Mouse (Mus musculus): ENCODE data around the gene Ralgapb. TPM values are rescaled to one million over a fixed set of nuclear protein-coding genes. Genes with fewer than 3 reads are reported as not detected.

Gene Ralgapb
- total and polyA plus RNA-seq, 2 experiments: 6.1 to 9.7 TPM

GRCm38 (mm10) chr2:158375443-158376122, 34.1 kb upstream of the Ralgapb start, which contains the start of gene Snhg11:
TSS of gene Snhg11 (plus strand) at chr2:158375638.
- Histone ChIP-seq H3K9ac (ENCODE audit: low read depth, low read length) (peak within 1 kb of the TSS; percentile 18; the same call in 1 of the 2 replicates), H3K79me2 (ENCODE audit: control insufficient read depth, insufficient read depth, low read length) (no peaks in the 10 kb centered on the region), H3K27ac (replicated peaks; ENCODE audit: insufficient read depth, low read depth, low read length) (no peak within 1 kb of the TSS), H3K36me3 (ENCODE audit: control insufficient read depth, insufficient read depth, low read length) (no peaks in the 10 kb centered on the region), H3K4me1 (ENCODE audit: control insufficient read depth, insufficient read depth, low read length) (peaks cover 8% of the 10 kb centered on the region; the same call in 1 of the 2 replicates), H3K27me3 (ENCODE audit: control insufficient read depth, insufficient read depth, low read length) (no peaks in the 10 kb centered on the region), H3K4me3 (ENCODE audit: insufficient read depth, low read depth, low read length) (peak within 1 kb of the TSS; percentile 29; the same call in 1 of the 2 replicates)
- WGBS: 9% methylated on average over 36 of the region's 36 CpGs
- peak; percentile 40 for DNase-seq (ENCODE audit: extremely low read depth, low read depth, low spot score)
- TF ChIP-seq POLR2A (IDR thresholded peaks at IDR 0.05; ENCODE audit: extremely low read depth, insufficient read depth, low read length) (no peak), CTCF (IDR thresholded peaks at IDR 0.05; ENCODE audit: low read depth, low read length) (peak; percentile 79)

- no peaks in the 10 kb centered on the region for H3K27me3 ChIP-seq (ENCODE audit: control insufficient read depth, insufficient read depth, low read length)
- no peak for TF ChIP-seq POLR2A (IDR thresholded peaks at IDR 0.05; ENCODE audit: extremely low read depth, insufficient read depth, low read length)
- no peak for TF ChIP-seq CTCF (IDR thresholded peaks at IDR 0.05; ENCODE audit: low read depth, low read length)
- no peaks in the 10 kb centered on the region for H3K79me2 ChIP-seq (ENCODE audit: control insufficient read depth, insufficient read depth, low read length)
- no peaks in the 10 kb centered on the region for H3K36me3 ChIP-seq (ENCODE audit: control insufficient read depth, insufficient read depth, low read length)
- DNase-seq (ENCODE audit: extremely low read depth, low read depth, low spot score): no peak
- 50% methylated on average over 12 of the region's 12 CpGs for WGBS
- H3K4me3 ChIP-seq (ENCODE audit: insufficient read depth, low read depth, low read length): no peak overlapping the region
- no peak overlapping the region for H3K27ac ChIP-seq (replicated peaks; ENCODE audit: insufficient read depth, low read depth, low read length)
- H3K4me1 ChIP-seq (ENCODE audit: control insufficient read depth, insufficient read depth, low read length): peaks cover 8% of the 10 kb centered on the region; the same call in 1 of the 2 replicates
- H3K9ac ChIP-seq (ENCODE audit: low read depth, low read length): no peak overlapping the region
Measured at GRCm38 (mm10) chr2:158376123-158376687, 33.4 kb upstream of the Ralgapb start.

DNA sequence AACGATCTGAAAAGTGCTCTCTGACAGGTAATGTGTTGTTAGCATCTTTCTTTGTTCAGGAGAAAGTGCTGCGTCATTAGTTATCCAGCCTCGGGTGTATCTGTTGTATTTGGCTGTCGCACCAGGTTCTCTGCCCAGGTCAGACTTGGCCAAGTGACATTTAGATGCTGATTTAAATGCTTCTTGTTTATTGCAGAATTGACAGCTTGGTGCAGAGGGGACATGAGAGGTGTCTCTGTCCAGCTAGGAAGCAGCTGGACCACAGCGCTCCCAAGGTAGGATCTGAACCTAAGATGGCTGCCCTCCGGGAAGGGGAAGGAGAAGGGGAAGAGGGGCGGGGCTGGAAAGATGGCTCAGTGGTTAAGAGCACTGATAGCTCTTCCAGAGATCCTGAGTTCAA, 32.9 kb upstream of the Ralgapb start:
- Histone ChIP-seq H3K36me3 (ENCODE audit: control insufficient read depth, insufficient read depth, low read length) (no peaks in the 10 kb centered on the region), H3K4me3 (ENCODE audit: insufficient read depth, low read depth, low read length) (no peak overlapping the region), H3K27me3 (ENCODE audit: control insufficient read depth, insufficient read depth, low read length) (no peaks in the 10 kb centered on the region), H3K27ac (replicated peaks; ENCODE audit: insufficient read depth, low read depth, low read length) (no peak overlapping the region), H3K9ac (ENCODE audit: low read depth, low read length) (no peak overlapping the region), H3K4me1 (ENCODE audit: control insufficient read depth, insufficient read depth, low read length) (peaks cover 8% of the 10 kb centered on the region; the same call in 1 of the 2 replicates), H3K79me2 (ENCODE audit: control insufficient read depth, insufficient read depth, low read length) (no peaks in the 10 kb centered on the region)
- 51% methylated on average over 7 of the region's 7 CpGs for WGBS
- DNase-seq (ENCODE audit: extremely low read depth, low read depth, low spot score): peak; percentile 61
- no peak for TF ChIP-seq CTCF (IDR thresholded peaks at IDR 0.05; ENCODE audit: low read depth, low read length)
- TF ChIP-seq POLR2A (IDR thresholded peaks at IDR 0.05; ENCODE audit: extremely low read depth, insufficient read depth, low read length): no peak

DNA sequence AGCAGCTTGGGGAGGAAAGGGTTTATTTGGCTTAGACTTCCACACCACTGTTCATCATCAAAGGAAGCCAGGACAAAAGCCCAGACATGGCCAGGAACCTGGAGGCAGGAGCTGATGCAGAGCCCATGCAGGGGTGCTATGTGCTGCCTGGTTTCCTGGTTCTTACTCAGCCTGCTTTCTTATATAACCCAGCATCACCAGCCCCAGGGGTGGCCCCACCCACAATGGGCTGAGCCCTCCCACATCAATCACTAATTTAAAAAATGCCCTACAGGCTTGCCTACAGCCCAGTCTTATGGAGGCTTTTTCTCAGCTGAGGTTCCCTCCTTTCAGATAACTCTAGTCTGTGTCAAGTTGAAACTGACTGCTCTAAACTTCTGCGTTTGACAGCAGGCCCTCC, 31.8 kb upstream of the Ralgapb start:
- Histone ChIP-seq H3K27ac (replicated peaks; ENCODE audit: insufficient read depth, low read depth, low read length) (no peak overlapping the region), H3K79me2 (ENCODE audit: control insufficient read depth, insufficient read depth, low read length) (no peaks in the 10 kb centered on the region), H3K27me3 (ENCODE audit: control insufficient read depth, insufficient read depth, low read length) (no peaks in the 10 kb centered on the region), H3K36me3 (ENCODE audit: control insufficient read depth, insufficient read depth, low read length) (no peaks in the 10 kb centered on the region), H3K4me3 (ENCODE audit: insufficient read depth, low read depth, low read length) (no peak overlapping the region), H3K4me1 (ENCODE audit: control insufficient read depth, insufficient read depth, low read length) (peaks cover 6% of the 10 kb centered on the region; the same call in 1 of the 2 replicates), H3K9ac (ENCODE audit: low read depth, low read length) (no peak overlapping the region)
- 83% methylated on average over 1 of the region's 1 CpGs for WGBS
- TF ChIP-seq POLR2A (IDR thresholded peaks at IDR 0.05; ENCODE audit: extremely low read depth, insufficient read depth, low read length) (no peak), CTCF (IDR thresholded peaks at IDR 0.05; ENCODE audit: low read depth, low read length) (no peak)
- no peak for DNase-seq (ENCODE audit: extremely low read depth, low read depth, low spot score)

DNA sequence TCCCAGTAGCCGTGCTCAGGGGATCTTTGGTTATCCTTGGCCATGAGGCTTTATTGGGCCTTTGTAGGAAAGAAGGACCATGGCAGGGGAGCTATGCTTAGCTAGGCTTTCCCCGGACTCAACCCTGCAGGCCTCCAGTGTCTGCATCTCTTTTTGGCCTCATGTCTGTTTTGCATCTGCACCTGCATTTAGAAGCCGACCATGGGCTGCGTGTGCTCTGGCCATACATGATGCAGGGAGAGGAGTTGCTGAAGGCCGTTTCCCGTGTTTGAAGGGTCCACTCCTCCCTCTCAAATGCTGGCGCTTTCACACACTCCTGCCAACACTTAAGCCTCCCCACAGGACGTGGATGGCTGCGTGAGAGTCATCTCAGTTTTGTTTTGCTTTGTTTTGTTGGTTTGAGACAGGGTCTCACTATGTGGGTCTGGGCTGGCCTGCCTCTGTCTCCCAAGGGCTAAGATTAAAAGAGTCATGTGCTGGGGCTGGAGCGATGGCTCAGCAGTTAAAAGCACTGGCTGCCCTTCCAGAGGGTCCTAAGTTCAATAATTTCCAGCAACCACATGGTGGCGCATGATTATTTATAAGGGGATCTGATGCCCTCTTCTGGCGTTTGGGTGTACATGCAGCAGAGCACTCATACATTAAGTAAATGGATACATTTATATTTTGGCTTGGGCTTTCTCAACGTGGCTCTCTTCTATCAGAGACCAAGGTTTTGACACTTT, 30.1 kb upstream of the Ralgapb start:
- H3K79me2 ChIP-seq (ENCODE audit: control insufficient read depth, insufficient read depth, low read length): no peaks in the 10 kb centered on the region
- TF ChIP-seq POLR2A (IDR thresholded peaks at IDR 0.05; ENCODE audit: extremely low read depth, insufficient read depth, low read length): no peak
- peak; percentile 55 for TF ChIP-seq CTCF (IDR thresholded peaks at IDR 0.05; ENCODE audit: low read depth, low read length)
- no peak overlapping the region for H3K4me3 ChIP-seq (ENCODE audit: insufficient read depth, low read depth, low read length)
- peaks cover 2% of the 10 kb centered on the region; the same call in 1 of the 2 replicates for H3K4me1 ChIP-seq (ENCODE audit: control insufficient read depth, insufficient read depth, low read length)
- H3K27ac ChIP-seq (replicated peaks; ENCODE audit: insufficient read depth, low read depth, low read length): no peak overlapping the region
- no peaks in the 10 kb centered on the region for H3K27me3 ChIP-seq (ENCODE audit: control insufficient read depth, insufficient read depth, low read length)
- H3K9ac ChIP-seq (ENCODE audit: low read depth, low read length): no peak overlapping the region
- peak; percentile 80 for DNase-seq (ENCODE audit: extremely low read depth, low read depth, low spot score)
- no peaks in the 10 kb centered on the region for H3K36me3 ChIP-seq (ENCODE audit: control insufficient read depth, insufficient read depth, low read length)
- WGBS: 51% methylated on average over 13 of the region's 13 CpGs

Measured in liver, adult 2 months (tissue).